Mouse (Mus musculus) C2C12 (cell line): ENCODE results near the gene 3110082J24Rik. TPM values are rescaled to one million over a fixed set of nuclear protein-coding genes. Genes with fewer than 3 reads are reported as not detected.
A peak's percentile ranks its signal among the peaks of the same experiment; 100 is the strongest.
"Not testable (repeated sequence)": the region's sequence is repeated elsewhere in the genome, so short reads cannot be mapped to it uniquely, and the experiment has no call there.

Source experiments
- H3K27me3 ChIP-seq: one replicate; pipeline ENCODE4 v1.6.1; 2011; ENCODE audit not compliant: control insufficient read depth, insufficient read depth, insufficient read length
- H3K36me3 ChIP-seq: one replicate; pipeline ENCODE4 v1.6.1; 2011; ENCODE audit not compliant: control insufficient read depth, insufficient read depth
- H3K4me3 ChIP-seq: one replicate; pipeline ENCODE4 v1.5.1; 2011; ENCODE audit warnings: mild to moderate bottlenecking, control low read depth; ENCODE audit not compliant: poor library complexity, insufficient read depth, severe bottlenecking
- H3K79me2 ChIP-seq: one replicate; pipeline ENCODE4 v1.6.1; 2011; ENCODE audit not compliant: control insufficient read depth, insufficient read depth
- H3K79me3 ChIP-seq: one replicate; pipeline ENCODE4 v1.6.1; 2011; ENCODE audit warnings: low read depth, control low read depth
- H3ac ChIP-seq: one replicate; pipeline ENCODE3; 2011; ENCODE audit warnings: low read depth; ENCODE audit not compliant: control insufficient read depth, insufficient read length
- CEBPB ChIP-seq: IDR thresholded peaks from one replicate; pipeline ENCODE4 v1.6.1; 2011; ENCODE audit warnings: low read depth, mild to moderate bottlenecking, control low read depth, moderate library complexity
- CTCF ChIP-seq: IDR thresholded peaks from one replicate; pipeline ENCODE4 v1.5.1; 2011; ENCODE audit not compliant: control insufficient read depth, insufficient read depth, insufficient read length
- FOSL1 ChIP-seq: IDR thresholded peaks from one replicate; pipeline ENCODE4 v1.8.0; 2011; ENCODE audit warnings: mild to moderate bottlenecking, low read length; ENCODE audit not compliant: poor library complexity, insufficient read depth, severe bottlenecking
- MAX ChIP-seq: IDR thresholded peaks from one replicate; pipeline ENCODE4 v1.6.1; 2011; ENCODE audit warnings: mild to moderate bottlenecking, control low read depth
- MYOD1 ChIP-seq: IDR thresholded peaks from one replicate; pipeline ENCODE4 v1.6.1; 2011; ENCODE audit warnings: low read depth; ENCODE audit not compliant: control insufficient read depth, insufficient read length
- MYOG ChIP-seq: IDR thresholded peaks from one replicate; pipeline ENCODE4 v1.6.1; 2011; ENCODE audit not compliant: control insufficient read depth, insufficient read length; ENCODE audit errors: extremely low read depth
- USF1 ChIP-seq: IDR thresholded peaks from one replicate; pipeline ENCODE4 v1.6.1; 2011; ENCODE audit warnings: low read depth, mild to moderate bottlenecking, control low read depth, moderate library complexity
- polyA plus RNA-seq: library from polyadenylated mRNA; unstranded; fragments of >200 nt; fragmentation: generic; extraction: Trizol; gene quantifications from one replicate; pipeline ENCODE4 v1.2.1, GENCODE M21; 2012; ENCODE audit warnings: missing spikeins

Gene 3110082J24Rik
- polyA plus RNA-seq, 1 experiment: 0.14 TPM

DNA sequence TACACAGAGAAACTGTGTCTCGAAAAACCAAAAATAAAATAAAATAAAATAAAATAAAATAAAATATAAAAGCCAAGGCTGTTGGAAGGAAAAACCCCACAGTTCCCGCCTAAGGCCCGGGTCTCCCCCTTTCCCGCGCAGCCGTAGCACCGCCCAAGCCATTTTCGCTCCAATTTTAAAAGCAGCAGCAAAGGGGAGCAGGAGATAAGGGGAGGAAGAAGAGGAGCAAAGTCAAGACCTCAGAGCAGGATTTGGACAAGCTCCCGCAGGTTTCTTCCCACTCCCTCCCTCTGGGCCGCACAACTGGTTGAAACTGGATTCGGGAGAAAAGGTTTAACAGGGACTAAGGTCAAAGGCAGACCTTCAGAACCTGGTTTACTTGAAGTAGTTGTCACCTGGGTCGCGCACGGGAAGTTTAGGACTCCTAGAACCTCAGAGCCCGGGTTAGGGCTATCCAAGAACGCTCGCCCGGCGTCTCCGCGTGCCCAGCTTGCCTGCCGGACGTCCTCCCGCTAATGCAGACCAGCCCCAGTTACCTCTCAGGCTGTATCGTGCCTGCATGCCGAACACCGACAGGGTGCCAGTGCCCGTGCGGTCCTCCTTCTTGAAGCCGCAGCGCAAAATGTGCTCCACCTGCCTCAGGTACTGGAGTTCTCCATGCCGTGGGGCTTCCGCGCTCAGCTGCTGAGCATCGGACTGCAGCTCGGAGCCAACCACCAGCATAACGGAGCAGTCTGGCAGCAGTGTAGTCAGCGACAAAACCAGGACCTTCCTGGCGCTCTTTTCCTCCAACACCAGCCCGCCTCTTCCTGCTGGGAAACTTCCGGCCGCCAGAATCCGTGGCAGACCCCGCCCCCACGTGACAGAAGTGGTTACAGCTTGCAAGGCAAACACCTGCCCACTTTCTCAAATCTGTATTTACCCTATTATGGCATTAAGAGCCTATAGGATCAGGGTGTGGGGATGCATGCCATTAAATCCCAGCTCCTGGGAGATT is 32.8 kb downstream of the 3110082J24Rik start, which contains the start of gene Tyms:
TSS of gene Tyms (minus strand) at position 793 of the 997 bp plus-strand sequence.
- H3K27me3 ChIP-seq: no peaks in the 10 kb centered on the region
- peak within 1 kb of the TSS; percentile 74 for H3K4me3 ChIP-seq
- peaks cover 24% of the 10 kb centered on the region for H3K79me3 ChIP-seq
- peaks cover 50% of the 10 kb centered on the region for H3K79me2 ChIP-seq
- TF ChIP-seq MYOG (no peak), MYOD1 (no peak), MAX (peak; percentile 27), USF1 (peak; percentile 91), CEBPB (no peak), FOSL1 (no peak)
- H3K36me3 ChIP-seq: peaks cover 40% of the 10 kb centered on the region
- H3ac ChIP-seq: peak within 1 kb of the TSS; percentile 85

DNA sequence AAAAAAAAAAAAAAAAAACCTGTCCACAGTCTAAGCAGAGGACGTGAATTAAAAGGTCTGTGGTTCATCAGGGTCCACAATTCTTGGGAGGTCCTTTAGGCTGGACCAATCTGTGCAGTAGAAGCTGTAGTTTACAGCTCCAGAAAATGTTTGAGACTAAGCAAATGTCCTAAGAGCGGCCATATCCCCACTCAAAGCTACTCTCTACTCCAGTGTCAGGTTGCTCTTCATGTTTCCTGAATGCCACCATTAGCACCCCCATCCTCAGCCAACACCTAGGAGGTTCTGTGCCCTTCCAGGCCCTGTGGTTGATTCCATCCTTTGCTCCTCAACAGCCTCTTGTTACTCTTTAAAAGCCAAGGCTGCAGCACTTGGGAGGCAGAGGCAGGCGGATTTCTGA is 33.5 kb downstream of the 3110082J24Rik start:
- Histone ChIP-seq H3K79me3 (peaks cover 24% of the 10 kb centered on the region), H3ac (peak overlapping the region; percentile 73), H3K27me3 (no peaks in the 10 kb centered on the region), H3K79me2 (peaks cover 57% of the 10 kb centered on the region), H3K4me3 (peak overlapping the region; percentile 74), H3K36me3 (peaks cover 47% of the 10 kb centered on the region)
- TF ChIP-seq USF1 (no peak), CEBPB (no peak), MAX (no peak), MYOD1 (no peak), MYOG (no peak), FOSL1 (no peak), CTCF (no peak)

DNA sequence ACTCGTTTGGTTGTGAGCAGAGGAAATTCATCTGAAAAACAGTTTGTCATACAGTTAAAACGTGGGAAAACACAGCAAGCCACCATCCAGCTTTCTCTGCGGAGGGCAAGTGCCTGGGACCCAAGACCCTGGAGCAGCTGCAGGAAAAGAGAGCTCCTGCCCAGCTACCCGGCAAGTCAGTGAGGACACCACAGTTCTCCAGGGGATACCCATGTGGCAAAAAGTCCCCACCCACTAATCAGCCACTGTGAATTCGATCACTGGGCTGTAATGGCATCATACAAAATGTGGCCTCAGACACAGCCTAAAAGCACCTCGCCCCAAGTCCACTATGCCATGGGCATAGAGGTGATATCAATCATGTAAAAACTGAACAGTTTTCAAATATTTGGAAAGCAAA is 34.2 kb downstream of the 3110082J24Rik start:
- H3K4me3 ChIP-seq: no peak overlapping the region
- TF ChIP-seq USF1 (no peak), CEBPB (no peak), MYOD1 (no peak), MAX (no peak), FOSL1 (no peak), MYOG (no peak), CTCF (no peak)
- peaks cover 54% of the 10 kb centered on the region for H3K36me3 ChIP-seq
- H3K27me3 ChIP-seq: no peaks in the 10 kb centered on the region
- peak overlapping the region; percentile 20 for H3ac ChIP-seq
- H3K79me2 ChIP-seq: peaks cover 64% of the 10 kb centered on the region
- peaks cover 26% of the 10 kb centered on the region for H3K79me3 ChIP-seq

DNA sequence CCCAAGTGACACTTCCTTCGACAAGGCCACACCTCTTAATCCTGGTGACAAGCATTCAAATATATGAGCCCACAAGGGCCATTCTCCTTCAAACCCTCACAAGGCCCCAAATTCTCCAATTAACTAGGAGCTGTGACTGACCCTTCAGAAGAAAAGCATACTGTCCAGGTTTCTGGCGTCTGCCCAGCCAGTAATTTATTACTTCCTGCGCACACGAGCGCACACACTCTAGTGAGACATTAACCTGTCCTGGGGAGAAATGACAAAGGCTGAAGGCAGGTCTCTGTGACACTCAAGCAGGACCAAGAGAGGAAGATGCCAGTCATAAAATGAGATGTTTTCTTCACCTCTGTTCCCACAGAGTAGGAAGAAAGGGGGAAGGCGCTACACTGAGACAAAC is 38.2 kb downstream of the 3110082J24Rik start:
- Histone ChIP-seq H3K79me2 (peaks cover 64% of the 10 kb centered on the region), H3ac (no peak overlapping the region), H3K36me3 (peaks cover 90% of the 10 kb centered on the region), H3K27me3 (no peaks in the 10 kb centered on the region), H3K79me3 (peaks cover 23% of the 10 kb centered on the region), H3K4me3 (no peak overlapping the region)
- no peak for TF ChIP-seq MYOG
- TF ChIP-seq USF1: no peak
- TF ChIP-seq MAX: no peak

DNA sequence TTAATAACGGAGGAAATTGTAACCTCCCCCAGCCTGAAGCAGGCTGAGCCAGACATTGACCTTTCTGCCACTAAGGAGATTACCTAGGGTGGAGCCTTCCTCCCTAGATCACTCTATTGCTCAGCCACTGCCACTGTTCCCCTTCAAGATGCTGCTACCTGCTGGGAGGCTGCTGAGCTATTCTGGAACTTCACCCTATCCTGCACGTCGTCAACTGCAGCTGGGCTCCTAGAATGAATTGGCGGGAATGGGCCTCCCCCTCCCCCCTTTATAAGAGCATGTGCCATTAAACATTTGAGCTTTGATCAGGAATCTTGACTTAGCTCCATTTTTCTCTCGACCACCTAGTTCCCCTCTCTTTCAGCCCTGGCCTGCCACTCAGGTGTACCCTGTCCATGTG is 46.3 kb downstream of the 3110082J24Rik start:
- H3K27me3 ChIP-seq, H3K79me3 ChIP-seq, H3K79me2 ChIP-seq, H3ac ChIP-seq, H3K4me3 ChIP-seq: not testable (repeated sequence)
- peaks cover 58% of the 10 kb centered on the region for H3K36me3 ChIP-seq

DNA sequence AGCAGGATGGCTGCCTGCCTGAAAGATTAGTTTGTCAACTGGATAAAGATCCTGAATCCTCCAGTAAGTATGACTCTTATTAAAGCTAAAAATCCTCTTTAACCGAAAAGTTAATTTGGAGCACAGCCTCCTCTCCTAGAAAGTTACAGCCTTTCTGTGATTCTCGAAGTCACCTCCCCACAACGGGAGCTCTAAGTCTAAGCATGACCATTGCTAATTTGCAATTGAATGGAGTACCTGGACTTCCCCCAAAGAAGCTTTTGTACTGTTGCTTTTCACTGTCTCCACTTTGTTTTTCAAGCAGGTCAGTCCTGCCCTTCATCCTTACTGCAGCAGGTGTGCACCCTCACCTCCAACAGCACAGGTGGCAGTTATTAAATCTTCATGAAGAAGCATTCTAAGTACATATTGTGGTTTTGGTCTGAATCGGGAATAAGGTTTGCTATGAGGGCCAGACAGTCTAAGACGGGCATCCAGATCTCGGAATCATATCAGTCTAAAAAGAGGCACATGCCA is 47.6 kb downstream of the 3110082J24Rik start:
- no peaks in the 10 kb centered on the region for H3K79me2 ChIP-seq
- no peak for TF ChIP-seq USF1
- no peak for TF ChIP-seq CEBPB
- no peak for TF ChIP-seq MYOG
- no peak for TF ChIP-seq CTCF
- no peak for TF ChIP-seq MAX
- TF ChIP-seq MYOD1: no peak
- no peak for TF ChIP-seq FOSL1
- no peak overlapping the region for H3K4me3 ChIP-seq
- no peaks in the 10 kb centered on the region for H3K79me3 ChIP-seq
- no peak overlapping the region for H3ac ChIP-seq
- no peaks in the 10 kb centered on the region for H3K27me3 ChIP-seq
- peaks cover 45% of the 10 kb centered on the region for H3K36me3 ChIP-seq

Other genes with a start within 250 kb of the 3110082J24Rik start
- gene Il6, start 93.0 kb downstream of the 3110082J24Rik start, polyA plus RNA-seq: 0.13 TPM
- gene Tyms, start 32.5 kb downstream of the 3110082J24Rik start, polyA plus RNA-seq: 141 TPM
- 0.33 TPM for gene Garem2, start 925 bp downstream of the 3110082J24Rik start, polyA plus RNA-seq
- gene Hadha, start 49.1 kb upstream of the 3110082J24Rik start, polyA plus RNA-seq: 65.9 TPM
- gene Hadhb, start 49.2 kb upstream of the 3110082J24Rik start, polyA plus RNA-seq: 43.2 TPM
- not detected for gene Adgrf3, start 99.6 kb upstream of the 3110082J24Rik start, polyA plus RNA-seq
- gene Selenoi, start 126.5 kb upstream of the 3110082J24Rik start, polyA plus RNA-seq: 15.0 TPM
- gene Drc1, start 175.3 kb upstream of the 3110082J24Rik start, polyA plus RNA-seq: 0.01 TPM